Mouse (Mus musculus) megakaryocyte progenitor cell, adult 5-6 weeks (primary cell): ENCODE measurements around the gene D11Wsu47e. TPM values are rescaled to one million over a fixed set of nuclear protein-coding genes. Genes with fewer than 3 reads are reported as not detected.
"Not testable (repeated sequence)": the region's sequence is repeated elsewhere in the genome, so short reads cannot be mapped to it uniquely, and the experiment has no call there.

ENCODE experiments used
- ATAC-seq: replicated peaks from 2 replicates; pipeline ENCODE4 v1.8.0; 2016; ENCODE audit warnings: mild to moderate bottlenecking, moderate TSS enrichment, inconsistent platforms; ENCODE audit not compliant: poor library complexity
- total RNA-seq, 2 experiments: library from RNA; stranded (forward) in 1 of 2; stranded (reverse) in 1 of 2; fragments of 157-497, 149-512 nt in 1 of 2; fragments of 200-1000 nt in 1 of 2; gene quantifications; 2 replicates each; pipeline versions ENCODE4 v1.2.3 to v1.2.4; 2015 to 2017

The D11Wsu47e gene
- total RNA-seq (2015) (8.8 and 10.9 TPM in 2 replicates), total RNA-seq (2017) (16.9 and 17.3 TPM in 2 replicates)

DNA sequence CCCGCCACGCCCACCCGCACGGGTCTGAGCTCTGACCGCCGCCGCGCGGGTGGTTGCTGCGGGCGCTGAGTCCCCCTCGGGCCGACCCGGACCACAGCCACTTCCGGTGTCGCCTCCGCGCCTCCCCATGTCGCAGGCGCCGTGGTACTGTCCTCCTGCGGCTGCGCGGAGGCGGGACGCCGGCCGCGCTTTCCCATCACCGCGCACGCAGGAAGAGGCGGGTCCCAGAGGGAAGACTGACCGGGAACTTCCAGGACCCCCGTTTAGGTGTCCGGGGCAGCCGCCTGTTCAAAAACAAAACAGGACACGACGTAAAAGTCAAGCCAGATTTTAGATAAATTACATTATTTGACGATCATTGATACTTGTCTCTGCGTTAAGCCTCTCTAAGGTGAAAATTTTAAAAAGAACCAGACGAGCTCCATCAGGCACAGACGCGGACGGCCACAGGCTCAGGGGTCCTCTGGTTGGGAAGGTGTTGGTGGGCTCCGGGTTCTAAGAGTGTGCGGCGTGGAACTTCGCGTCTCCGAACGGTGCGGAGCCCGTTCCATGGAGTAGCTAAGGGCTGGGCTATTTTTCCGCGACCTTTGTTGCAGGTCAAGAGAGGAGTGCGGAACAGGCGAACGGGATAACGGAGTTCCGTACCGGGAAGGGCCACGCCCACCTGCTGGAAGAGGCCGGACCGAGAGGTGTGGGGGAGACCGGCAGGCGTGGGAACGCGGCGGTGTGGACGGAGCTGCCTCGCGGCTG, at the start of gene D11Wsu47e, which contains the start of gene Fam104a:
Gene D11Wsu47e (plus strand): TSS at position 456 of the 750 bp plus-strand sequence.
Gene Fam104a (minus strand): TSS at position 199 of the 750 bp plus-strand sequence.
- ATAC-seq: peak; percentile 84

DNA sequence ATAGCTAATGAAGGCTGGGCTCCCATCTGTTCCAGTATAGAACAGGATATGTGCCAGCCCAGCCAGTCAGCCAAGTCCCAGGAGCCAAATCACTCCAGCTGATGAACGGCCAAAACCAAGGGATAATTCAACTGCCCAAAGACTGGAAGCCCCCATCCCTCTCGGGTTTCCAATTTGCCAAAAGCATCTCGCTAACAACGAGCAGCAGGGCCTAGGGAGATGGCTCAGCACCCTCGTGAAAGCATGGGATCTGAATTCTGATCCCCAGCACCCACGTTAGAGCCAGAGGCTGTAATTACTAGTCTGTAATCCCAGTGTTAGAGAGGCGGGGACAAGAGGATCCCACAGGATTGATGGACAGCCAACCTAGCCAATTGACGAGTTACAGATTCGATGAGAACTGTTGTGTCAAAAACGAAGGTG, 49.5 kb upstream of the D11Wsu47e start:
- no peak for ATAC-seq

DNA sequence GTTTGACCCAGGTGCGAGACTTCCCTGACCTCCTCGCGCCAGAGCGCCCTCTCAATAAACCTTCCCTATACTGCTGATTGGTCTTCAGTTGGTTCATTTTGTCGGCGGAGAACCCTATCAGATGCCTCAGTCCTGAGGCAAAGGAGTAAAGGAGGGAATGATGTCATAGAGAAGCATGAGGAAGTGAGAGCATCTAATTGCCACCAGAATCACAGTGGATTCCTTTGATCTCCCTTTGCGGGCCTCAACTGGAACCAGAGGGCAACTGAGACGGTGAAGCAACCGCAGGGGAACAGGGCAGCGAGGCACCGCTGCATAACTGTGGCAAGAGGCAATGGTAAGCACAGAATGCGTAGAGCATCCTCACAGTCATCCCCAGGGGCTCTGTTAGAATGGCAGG, 45.5 kb upstream of the D11Wsu47e start:
- peak; percentile 64 for ATAC-seq

DNA sequence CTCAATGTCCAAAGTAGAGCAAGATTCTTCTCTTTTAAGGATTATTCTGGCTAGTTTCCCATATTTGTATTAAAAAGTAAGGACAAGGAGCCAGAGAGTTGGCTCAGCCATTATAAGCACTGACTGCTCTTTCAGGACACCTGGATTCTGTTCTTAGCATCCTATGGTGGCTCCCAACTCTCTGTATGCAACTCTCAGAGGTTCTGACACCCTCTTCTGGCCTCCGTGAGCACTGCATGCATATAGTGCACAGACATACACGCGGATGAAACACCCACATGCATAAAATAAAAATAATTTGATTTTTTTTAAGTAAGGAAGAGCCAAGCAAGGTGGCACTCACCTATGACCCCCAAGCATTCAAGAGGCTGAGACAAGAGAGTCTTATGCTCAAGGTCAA, 39.0 kb upstream of the D11Wsu47e start:
- no peak for ATAC-seq

DNA sequence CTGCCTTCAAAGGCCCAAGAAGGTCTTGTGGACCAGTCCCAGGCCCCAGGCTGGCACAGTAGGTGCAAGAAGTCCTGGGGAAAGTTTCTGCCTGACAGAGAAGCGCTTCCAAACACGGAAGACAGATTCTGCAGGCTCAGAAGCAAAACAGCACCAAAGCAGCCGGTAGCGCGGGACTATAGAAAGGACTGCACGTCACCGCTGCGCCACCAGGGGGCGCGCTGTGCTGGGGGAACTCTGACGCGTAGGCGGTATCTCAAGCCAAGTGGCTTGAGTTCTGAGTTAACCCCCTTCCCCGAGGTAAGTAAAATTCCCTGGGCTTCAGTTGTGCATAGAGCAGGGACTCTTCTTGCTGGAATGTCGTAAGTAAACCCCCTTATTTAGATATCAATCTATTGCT, 36.1 kb upstream of the D11Wsu47e start:
- peak; percentile 76 for ATAC-seq

DNA sequence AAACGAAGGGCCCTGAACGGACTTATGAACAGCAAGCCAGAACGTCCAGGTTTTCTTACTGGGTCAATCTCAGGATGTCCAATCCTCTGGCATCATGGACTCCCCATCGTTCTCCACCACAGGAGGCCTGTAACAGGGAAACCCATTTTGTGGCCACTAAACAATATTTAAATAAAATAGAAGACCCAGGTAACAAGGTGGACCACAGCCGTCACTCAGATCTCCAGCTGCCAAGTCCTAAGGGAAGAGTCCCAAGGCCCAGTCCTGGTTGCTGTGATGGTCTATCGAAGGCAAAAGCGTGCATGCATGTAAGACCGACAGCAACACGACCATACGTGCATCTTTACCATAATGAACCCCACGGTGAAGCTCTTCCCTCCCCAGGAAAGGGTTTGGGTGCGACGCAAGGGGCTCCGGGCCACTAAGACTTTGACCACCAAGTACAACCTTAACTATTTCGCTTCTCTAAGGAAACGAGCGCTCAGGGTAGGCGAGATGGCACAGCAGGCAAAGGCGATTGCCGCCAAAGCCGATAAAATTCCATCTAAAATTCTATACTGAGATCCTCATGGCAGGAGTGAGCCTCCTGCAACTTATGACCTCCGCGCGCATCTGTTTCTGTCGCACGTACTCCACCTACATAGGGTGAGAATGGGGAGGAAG, 35.4 kb upstream of the D11Wsu47e start, which contains the start of gene Cog1:
Gene Cog1 (plus strand): TSS at position 480 of the 663 bp plus-strand sequence.
- peak; percentile 8 for ATAC-seq

DNA sequence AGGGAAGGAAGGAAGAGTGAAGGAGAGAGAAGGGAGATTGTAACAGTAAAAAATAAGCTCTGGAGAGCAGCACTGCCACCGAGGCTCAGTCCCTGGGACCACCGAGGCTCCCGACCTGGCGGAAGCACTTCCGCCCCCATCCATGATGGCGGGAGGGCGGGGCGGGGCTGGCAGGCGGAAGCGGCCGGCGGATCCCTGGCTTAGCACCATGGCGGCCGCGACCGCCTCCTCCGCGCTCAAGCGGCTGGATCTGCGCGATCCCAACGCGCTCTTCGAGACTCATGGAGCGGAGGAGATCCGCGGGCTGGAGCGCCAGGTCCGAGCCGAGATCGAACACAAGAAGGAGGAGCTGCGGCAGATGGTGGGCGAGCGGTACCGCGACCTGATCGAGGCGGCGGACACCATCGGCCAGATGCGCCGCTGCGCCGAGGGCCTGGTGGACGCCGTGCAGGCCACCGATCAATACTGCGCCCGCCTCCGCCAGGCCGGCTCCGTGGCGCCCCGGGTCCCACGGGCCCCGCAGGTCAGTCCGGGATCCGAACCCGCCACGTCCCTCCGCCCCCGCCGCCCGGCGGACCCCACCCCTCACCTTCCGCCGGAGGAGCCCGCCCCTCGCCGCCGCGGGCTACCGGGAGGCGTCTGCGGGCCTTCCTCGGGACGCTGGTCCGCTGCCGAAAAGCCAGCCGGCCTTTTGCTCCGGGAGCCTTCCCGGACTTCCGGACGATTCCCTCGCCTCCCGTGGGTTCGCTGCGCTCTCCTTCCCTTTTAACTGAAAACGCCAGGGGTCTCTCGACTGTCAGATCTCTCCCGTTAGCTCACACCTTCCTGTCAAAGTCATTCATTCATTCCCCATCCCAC, 34.6 kb upstream of the D11Wsu47e start, which contains the start of gene Slc39a11:
Gene Slc39a11 (minus strand): TSS at position 727 of the 858 bp plus-strand sequence.
- ATAC-seq: peak; percentile 50

DNA sequence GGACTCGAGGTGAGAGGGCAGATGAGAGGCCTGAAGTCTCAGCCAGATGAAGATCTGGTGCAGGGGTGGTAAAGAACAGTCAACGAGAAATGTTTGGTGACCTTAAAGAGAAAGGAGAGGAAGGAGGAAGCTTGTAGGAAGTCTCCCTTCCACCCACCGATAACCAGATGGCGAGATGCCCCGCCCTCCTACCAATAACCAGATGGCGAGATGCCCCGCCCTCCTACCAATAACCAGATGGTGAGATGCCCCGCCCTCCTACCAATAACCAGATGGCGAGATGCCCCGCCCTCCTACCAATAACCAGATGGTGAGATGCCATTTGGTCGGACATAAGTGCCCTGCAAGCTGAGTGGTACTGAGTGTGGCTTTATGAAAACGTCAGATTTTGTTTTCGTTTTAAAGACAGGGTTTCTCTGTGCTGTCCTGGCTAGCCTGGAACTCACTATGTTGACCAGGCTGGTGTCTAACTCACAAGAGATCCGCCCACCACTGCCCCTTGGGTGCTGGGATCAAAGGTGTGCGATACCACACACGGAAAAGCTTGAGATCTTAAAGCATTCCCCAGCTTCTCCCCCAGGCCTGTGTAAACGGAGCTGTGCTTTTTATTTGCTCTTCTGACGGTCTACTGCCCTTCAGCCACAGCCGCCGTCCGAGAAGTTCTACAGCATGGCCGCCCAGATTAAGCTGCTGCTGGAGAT, 32.9 kb upstream of the D11Wsu47e start:
- ATAC-seq: peak; percentile 42

DNA sequence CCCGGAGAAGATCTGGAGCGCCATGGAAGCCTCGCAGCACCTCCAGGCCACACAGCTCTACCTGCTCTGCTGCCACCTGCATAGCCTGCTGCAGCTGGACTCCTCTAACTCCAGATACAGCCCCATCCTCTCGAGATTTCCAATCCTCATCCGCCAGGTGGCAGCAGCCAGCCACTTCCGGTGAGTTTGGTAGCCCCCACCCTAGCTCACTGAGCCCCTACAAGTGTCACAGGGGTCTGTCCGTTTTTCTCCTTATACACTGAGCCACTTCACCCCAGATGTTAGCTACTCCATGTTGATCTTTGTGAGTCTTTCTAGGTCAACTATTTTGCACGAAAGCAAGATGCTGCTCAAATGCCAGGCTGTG, 32.3 kb upstream of the D11Wsu47e start:
- ATAC-seq: peak; percentile 30

DNA sequence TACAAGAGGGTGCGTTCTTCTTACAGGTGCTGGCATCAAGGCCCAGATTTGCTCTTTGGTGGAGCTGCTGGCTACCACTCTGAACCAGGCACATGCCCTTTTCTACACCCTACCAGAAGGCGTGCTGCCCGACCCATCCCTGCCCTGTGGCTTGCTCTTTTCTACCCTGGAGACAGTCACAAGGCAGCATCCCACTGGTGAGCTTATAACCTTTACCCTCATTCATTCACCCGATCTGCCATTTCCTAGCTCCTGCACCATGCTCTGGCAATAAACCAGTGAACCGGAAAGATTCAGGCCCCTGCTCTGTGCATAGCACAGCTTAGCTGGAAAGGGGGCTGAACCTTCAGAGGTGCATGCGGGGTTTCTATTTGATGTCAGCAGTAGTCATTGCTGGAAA, 31.7 kb upstream of the D11Wsu47e start:
- no peak for ATAC-seq

DNA sequence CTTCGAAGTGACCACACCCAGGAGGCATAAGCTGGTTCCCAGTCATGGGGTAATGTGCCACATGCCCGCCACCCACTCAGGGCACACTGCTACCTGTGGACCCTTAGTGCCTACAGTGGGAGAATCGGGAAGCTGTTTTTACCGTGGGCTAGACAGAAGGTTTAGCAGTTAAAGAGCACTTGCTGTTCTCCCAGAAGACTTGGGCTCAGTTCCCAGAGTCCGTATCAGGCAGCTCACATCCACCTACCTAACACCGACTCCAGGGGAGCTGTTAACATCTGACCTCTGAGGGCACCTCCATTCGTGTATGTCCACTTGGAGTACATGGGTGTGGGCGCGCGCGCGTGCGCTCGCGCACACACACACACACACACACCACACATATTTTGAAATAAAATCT, 30.1 kb upstream of the D11Wsu47e start:
- no peak for ATAC-seq

DNA sequence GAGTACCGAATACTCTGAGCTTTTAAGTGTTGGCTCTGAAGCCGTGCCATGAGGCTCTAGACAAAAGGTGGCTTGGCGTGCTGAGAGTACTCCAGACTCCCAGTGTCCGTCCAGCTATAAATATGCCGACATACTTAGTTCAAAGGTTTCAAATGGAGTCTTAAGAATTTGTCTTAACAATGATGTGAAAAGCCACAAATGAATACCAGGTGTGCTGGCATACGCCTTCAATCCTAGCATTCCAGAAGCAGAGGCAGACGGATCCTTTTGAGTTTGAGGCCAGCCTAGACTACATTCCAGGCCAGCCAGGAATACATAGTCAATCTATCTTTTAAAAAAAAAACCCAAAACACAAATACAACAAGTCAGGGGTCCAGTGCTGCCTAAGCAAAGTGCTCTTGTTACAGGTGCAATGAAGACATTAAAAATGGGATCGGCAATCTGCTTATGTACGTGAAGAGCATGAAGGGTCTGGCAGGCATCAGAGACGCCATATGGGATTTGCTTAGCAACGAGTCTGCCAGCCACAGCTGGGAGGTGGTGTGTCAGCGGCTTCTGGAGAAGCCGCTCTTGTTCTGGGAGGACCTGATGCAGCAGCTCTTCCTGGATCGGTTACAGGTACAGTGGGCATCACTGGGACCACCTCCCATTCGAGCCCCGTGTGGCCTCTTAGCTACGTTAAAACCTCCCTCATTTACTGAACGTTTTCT, 29.5 kb upstream of the D11Wsu47e start:
- no peak for ATAC-seq

DNA sequence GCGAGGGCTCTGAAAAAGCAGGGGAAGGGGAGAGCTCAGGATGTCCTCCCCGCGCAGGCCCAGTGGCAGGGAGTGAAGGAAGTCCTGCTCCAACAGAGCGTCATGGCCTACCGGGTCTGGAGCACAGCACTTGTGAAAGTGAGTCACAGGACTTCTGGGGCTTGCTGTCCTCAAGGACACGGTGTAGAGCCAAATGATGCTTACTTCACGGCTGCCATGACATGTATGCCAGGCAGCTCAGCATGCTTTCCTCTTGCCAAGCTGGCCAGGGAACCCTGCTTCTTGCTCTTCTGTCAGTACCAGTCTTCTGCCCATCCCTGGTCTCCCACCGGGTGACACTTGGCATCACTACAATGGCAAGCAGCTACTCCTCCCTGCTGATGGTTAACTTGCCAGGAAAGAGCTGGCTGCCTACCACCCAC, 27.7 kb upstream of the D11Wsu47e start:
- no peak for ATAC-seq

DNA sequence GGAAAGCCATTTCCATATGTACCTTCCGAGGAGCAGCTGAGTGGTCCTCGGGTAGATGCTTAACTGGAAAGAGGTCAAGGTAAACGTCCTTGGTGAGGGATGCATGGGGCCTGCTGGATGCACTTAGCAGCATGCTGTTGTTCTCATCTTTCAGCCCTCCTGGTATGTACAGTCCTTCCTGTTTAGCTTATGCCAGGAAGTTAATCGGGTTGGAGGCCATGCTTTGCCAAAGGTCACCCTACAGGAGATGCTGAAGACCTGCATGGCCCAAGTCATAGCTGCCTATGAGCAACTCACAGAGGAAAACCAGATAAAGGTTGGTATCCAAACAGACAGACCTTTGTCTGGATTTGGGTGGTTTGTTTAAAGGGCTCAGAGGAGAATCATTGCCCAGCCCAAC, 27.0 kb upstream of the D11Wsu47e start:
- ATAC-seq: no peak

DNA sequence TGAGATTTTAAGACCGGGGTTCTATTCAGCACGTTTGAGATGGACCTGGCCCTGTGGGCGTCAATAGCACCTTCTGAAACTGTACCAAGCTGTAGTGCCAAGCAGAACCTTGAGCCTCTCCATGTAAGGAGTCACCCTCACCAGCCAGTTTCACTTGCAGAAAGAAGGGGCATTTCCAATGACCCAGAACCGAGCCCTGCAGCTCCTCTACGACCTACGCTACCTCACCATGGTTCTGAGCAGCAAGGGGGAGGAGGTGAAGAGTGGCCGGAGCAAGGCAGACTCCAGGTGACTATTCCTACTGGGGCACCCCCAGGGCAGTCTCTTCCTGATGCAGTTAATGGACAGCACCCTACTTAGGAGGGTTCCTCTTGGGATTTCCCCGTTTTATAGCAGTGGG, 25.9 kb upstream of the D11Wsu47e start:
- ATAC-seq: no peak

DNA sequence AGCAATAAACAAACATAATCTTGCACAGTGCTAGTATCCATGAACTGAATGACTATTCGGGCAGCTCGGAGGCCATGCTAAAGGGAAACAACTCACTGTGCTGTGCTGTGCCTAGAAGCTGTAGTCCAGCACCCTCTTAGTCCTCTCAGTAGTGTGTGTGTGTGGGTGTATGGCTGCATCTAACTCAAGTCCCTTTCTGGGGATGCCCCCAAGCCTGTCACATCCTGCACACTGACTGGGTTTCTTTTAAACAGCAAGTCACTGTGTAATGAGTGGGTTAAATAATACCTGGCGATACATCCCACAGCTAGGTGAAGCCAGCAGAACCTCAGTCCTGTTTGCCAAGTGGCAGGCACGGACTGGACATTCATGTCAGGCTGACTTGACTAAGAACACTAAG, 25.4 kb upstream of the D11Wsu47e start:
- ATAC-seq: no peak

DNA sequence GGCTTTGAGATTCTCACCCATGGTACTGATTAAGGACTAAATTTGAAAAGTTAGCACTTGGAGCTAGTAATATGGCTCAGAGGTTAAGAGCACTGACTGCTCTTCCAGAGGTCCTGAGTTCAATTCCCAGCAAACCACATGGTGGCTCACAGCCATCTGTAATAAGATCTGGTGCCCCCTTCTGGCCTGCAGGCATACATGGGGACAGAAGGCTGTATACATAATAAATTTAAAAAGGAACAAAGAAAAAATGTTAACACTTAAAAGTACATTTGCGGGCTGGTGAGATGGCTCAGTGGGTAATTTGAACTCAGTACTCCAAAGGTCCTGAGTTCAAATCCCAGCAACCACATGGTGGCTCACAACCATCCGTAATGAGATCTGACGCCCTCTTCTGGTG, 24.0 kb upstream of the D11Wsu47e start:
- not testable (repeated sequence) for ATAC-seq

DNA sequence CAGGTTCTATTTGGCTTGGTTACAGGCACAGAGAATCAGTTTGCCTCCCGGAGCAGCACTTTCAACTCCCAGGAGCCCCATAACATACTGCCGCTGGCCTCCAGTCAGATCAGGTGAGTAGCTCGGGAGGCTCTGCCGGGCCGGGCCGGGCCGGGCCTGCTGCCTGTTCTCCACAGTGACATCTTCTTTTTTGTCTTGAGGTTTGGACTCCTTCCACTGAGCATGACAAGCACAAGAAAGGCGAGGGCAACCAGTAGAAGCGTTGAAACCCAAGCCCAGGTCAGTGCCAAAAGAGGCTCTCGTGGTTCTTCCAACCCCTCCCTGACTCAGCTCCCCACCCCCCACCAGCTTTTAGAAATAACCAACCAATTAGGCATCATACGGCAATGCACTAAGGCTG, 23.3 kb upstream of the D11Wsu47e start:
- peak; percentile 81 for ATAC-seq

DNA sequence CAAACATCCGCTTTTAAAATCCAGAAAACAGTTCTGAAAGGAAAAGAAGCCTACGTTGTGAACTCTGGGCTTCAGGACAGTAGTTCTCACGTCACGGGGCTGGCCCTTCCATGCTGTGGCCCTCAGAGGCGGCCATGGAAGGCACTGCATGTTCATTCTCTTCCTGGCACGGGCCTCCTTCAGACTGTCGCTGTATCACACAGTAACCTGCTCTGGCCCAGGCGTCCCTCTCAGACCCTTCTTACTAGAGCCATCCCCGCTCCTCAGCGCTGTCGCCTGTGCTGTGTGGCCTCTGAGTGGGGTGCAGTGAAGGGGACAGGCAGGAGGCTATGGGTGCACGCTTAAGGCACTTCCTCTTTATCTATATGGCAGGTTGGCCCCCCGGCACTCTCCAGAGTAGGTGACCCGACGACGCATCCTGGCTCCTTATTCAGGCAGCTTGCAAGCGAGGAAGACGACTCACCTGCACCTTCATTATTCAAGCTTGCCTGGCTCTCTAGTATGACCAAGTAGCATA, 22.3 kb upstream of the D11Wsu47e start:
- peak; percentile 14 for ATAC-seq

DNA sequence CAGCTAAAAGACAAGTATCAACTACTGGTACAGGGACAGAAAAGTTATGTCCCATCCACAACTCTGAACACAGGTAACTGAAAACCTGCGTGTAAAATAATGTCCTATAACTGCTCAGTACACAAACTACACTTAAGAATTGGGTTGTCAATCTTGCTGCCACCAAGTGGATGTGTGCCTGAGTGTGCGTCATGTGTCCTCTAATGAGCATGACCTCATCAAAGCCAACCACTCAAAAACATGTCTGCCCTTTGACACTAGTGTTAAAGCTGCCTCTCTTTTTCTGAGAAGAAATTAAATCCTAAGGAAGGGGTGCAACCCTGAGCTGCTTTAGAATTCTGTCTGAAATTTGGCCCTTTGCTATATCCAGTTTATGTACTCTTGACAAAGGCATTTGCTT, 19.9 kb upstream of the D11Wsu47e start:
- no peak for ATAC-seq
